Mouse (Mus musculus): ENCODE measurements around the gene Grip2.
A peak's percentile ranks its signal among the peaks of the same experiment; 100 is the strongest.

Grip2 gene

DNA sequence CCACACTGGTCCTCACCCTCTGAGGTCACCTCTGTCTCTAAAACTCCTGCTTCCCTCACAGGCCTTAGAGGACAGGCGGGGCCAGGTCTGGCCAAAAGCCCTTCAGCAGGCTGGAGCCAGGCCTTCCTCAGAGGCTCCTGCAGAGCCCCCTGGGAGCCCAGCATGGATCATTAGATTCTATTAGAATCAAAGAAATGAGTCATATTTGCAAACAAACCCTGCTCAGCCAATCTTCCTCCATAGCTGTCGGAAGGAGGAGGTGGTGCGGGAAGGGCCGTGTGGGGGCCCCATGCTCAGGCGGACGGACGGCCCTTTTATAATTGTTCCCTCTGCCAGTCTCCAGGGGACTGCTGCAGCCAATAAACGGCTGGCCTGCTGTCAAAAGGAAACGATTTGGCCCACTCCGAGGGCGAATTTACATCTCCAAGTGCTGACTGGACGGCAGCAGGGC is 97.3 kb downstream of the Grip2 start:
- no peak for DNase-seq (ENCODE audit: low read depth, low spot score)

- DNase-seq (ENCODE audit: low read depth, low spot score) = no peak
Observed at GRCm38 (mm10) chr6:91728939-91729619, 98.0 kb downstream of the Grip2 start.

GRCm38 (mm10) chr6:91727361-91727760 is 99.7 kb downstream of the Grip2 start:
- no peak for DNase-seq (ENCODE audit: low read depth, low spot score)

DNA sequence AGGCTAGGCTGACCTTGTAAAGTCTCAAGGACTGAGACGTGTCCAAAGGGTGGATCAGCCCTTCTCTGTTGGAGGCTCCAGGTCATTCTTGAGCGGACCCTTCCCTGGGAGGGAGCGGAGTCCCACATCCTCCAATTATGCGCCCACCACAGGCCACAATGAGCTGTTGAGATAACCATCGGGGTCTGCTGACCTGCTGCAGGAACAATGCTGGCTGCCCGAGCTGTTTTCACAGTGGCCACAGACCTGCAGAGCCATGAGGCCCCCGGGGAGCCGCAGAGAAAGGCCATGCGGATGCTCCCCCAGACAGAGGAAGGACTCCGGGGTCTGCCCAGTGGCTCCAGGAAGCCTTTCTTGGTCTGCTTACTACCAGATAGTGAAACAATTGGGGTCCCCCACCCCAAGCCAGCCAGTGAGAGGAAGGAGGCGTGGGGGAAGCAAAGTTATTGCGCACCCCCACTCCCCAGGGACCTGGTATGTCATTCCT is 105.8 kb downstream of the Grip2 start:
- DNase-seq (ENCODE audit: low read depth, low spot score) = peak; percentile 72

GRCm38 (mm10) chr6:91720588-91721214 is 106.3 kb downstream of the Grip2 start:
- no peak for DNase-seq (ENCODE audit: low read depth, low spot score)

- peak; percentile 43 for DNase-seq (ENCODE audit: low read depth, low spot score)
Observed at GRCm38 (mm10) chr6:91719865-91720533, 107.1 kb downstream of the Grip2 start.

DNA sequence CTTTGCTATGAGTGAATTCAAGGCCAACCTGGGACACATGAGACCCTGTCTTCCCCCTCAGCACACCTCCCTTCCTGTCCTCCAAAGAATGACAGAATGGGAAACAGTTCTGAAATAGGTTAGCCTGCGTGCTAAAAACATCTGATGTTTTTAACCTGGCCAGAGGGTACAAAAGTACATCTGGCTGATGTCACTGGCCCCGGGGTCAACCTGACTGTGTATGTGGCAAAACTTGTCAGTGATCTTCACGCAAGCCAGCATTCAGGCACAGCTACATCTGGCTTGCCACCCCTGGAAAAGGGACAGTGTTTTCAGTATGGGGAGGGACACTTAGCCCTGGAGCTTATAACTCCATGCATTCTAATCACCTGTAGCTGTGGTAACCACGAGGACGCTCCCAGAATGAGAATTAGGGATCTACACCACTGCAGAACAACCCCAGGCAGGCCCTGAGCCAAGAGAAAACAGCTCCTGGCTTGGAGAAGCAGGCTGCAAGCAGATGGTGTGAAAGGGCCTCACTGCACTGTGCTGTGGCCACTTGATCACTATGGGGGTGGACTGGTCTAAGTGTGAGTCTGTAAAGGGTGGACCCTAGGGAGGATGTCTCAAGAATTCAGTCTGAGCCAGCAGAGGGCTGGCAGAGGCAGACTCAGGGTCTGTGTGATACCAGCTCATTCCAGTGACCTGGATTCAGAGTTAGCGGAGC is 107.9 kb downstream of the Grip2 start:
- DNase-seq (ENCODE audit: low read depth, low spot score) = no peak

DNA sequence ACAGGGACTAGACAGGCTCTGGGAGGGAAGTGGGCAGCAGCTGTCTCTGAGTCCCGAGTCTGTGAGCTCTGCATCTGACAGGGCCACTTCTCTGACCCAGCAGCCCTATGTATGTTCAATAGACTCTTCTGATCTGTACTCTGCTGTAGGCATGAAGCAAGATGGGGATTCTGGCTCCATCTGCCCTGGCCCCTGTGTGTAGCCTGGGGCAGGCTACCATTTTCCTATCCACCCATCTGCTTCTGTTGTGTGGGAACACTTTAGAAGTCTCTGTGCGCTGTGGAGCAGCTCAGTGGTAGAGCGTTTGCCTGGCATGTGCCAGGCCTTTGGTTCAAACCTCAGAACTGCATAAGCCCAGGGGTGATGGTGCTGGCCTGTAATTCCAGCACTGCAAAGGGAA is 108.4 kb downstream of the Grip2 start:
- no peak for DNase-seq (ENCODE audit: low read depth, low spot score)

DNA sequence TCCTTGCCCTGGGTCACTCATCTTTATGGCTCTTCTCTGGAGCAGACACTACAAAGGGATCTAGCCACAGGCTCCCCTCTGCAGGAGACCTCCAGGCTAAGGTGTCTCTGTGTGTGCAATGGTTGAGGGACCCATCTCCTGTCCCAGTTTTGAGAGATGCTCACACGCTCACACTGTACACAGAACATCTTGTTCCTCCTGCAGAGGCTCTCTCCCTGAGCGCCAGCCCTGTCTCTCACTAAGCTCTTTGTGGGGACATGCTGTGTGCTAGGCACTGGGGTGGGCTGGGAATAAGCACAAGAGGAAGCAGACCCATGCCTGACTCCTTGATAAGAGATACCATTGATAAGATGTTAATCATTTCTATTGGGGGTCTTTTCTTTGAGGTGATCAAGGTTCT is 109.0 kb downstream of the Grip2 start:
- DNase-seq (ENCODE audit: low read depth, low spot score) = no peak

DNA sequence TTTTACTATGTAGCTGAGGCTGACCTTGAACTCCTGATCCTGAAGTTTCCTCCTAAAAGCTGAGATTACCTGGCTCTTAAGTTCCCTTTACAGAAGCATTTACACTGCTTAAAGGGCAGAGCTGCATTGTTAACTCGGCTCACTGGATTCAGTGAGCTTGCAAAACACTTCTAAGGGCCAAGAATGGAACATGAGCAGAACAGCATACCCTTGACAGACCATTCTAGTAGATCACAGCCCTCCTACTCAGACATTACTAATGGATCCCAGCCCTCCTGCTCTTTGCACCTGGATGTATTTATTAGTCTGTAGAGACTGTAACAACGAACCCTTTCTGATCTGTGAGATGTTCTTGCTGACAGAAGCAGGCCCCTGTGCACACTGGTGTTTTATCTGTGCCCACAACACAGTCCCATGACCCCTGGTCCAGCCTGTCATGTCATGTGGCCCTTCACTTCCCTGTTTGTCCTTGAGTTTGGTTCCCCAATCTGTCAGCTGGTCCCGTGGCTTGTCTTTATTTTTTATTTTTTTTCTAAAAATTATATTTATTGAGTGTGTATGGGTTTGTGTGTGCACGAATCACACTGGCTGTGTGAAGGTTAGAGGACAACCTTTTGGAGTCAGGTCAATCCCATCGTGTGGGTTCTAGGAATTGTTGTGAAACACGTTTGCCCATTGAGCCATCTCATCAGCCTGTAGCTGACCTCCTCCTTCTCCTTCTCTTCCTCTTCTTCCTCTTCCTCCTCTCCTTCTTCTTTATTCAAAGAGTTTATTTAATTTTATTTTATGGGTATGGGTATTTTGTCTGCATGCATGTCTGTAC is 110.9 kb downstream of the Grip2 start:
- DNase-seq (ENCODE audit: low read depth, low spot score) = peak; percentile 52

DNA sequence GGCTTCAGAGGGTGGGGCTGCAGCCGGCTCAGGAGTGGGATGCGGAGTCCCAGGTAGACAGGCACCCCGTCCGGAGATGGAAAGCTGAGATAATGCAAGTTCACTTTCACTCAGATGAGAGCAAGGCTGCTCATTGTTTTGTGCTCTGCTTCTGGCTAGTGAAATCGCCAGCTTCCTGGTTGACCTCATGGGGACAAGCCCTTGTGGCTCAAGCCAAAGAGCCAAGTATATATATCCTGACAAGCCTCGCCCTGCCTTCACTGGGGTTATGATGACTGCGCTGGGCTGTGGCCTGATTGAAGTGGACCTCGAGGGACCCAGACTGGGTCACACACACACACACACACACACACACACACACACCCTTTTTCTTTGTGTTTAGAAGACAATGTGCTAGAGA is 112.0 kb downstream of the Grip2 start:
- DNase-seq (ENCODE audit: low read depth, low spot score) = no peak

DNA sequence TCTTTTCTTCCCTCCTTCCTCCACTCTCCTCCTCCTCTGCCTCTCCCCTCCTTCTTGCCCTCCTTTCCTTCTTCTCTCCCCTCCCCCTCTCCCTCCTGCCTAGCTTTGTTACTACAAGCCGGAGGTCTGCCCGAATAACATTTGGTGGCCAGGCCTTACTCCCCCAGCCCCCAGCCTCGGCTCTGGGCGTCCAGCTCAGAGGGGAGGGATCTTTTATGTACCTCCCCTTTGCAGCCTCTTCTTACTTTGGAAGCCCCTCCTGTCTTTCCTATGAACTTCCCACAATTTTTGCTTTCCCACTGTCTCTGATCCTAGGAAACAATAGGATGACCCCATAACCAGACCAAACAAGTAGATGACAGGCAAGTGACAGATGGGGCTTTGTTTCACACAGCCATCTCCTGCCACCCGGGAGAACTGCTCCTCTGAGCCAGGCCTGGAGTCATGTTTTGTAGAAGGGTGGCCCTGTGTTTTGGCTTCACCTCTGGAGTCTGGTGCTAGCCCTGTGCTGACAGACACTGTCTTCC is 113.6 kb downstream of the Grip2 start:
- DNase-seq (ENCODE audit: low read depth, low spot score) = no peak

DNA sequence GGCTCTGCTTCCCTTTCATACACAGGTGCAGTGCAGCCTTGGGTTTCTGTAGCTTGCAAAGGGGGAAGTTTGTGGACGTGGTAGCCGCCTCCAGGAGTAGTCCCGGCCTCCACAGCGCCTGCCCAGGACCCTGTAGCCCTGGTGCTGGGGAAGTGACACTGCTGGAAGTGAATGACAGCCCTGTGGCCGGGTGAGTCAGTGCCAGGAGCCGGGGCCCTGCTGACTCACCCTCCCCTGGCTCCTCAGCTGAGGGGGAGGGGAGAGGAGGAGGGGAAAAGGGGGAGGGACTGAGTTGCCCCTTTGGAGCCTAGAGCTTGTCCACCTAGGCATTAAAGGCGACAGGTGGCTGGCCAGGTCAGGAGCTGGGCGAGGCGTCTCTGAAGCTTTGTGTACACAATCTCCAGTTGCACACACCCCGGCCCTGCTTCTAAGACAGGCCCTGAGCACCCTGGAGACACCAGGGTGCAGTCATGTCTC is 114.2 kb downstream of the Grip2 start:
- peak; percentile 54 for DNase-seq (ENCODE audit: low read depth, low spot score)

- DNase-seq (ENCODE audit: low read depth, low spot score) = no peak
Observed at GRCm38 (mm10) chr6:91712097-91712854, 114.8 kb downstream of the Grip2 start.
